Mouse (Mus musculus): Measurements from ENCODE around the gene Tmem100. TPM values are rescaled to one million over a fixed set of nuclear protein-coding genes. Genes with fewer than 3 reads are reported as not detected.

Tmem100 gene
- total and polyA plus RNA-seq, 3 experiments, result 5.4 to 18.3 (median 14.7) TPM

DNA sequence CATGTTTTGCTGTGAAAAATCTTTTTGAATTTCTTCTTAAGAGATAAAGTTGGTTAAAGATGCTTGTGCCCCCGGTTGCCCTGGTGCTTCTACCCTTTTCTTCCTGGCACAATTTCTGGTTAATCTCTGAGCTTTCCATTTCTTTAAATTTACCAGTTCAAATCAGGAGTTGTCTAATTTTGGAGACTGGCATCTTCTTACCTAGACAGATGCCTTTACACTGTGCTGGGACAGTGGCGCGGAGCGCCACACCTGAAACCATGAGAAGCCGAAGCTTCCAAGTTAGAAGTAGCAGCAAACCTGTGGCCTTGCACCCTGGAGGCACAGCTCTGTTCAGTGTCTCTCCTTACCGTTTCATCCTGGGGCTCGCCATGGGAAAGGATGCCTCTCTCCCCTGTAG, 928 bp downstream of the Tmem100 start:
- intact Hi-C loops (cut with DNase I), result loop anchor here (10.0 kb wide), 2 partner anchors 64 to 224 kb away; no protein-coding TSS in a partner anchor
- WGBS, result 45% methylated on average over 7 of the region's 7 CpGs
- no peak for TF ChIP-seq POLR2A (IDR thresholded peaks at IDR 0.05; ENCODE audit: insufficient read depth, low read depth, low read length)
- Histone ChIP-seq H3K79me2 (replicated peaks; ENCODE audit: control insufficient read depth, insufficient read depth, low read length) (no peaks in the 10 kb centered on the region), H3K27ac (peak overlapping the region; percentile 54), H3K4me3 (peak overlapping the region; percentile 53), H3K4me1 (ENCODE audit: control insufficient read depth, insufficient read depth, low read length) (peaks cover 4% of the 10 kb centered on the region), H3K27me3 (ENCODE audit: control insufficient read depth, insufficient read depth, low read length) (no peaks in the 10 kb centered on the region), H3K36me3 (ENCODE audit: control insufficient read depth, insufficient read depth, low read length) (no peaks in the 10 kb centered on the region), H3K9ac (ENCODE audit: low read depth, low read length) (peak overlapping the region; percentile 38)
- no peak for DNase-seq

- WGBS, result 15% methylated on average over 8 of the region's 8 CpGs
- H3K27ac ChIP-seq, result no peak overlapping the region
- peaks cover 4% of the 10 kb centered on the region for H3K4me1 ChIP-seq (ENCODE audit: control insufficient read depth, insufficient read depth, low read length)
- no peaks in the 10 kb centered on the region for H3K79me2 ChIP-seq (replicated peaks; ENCODE audit: control insufficient read depth, insufficient read depth, low read length)
- H3K9ac ChIP-seq (ENCODE audit: low read depth, low read length), result peak overlapping the region; percentile 61
- peak overlapping the region; percentile 11; the same call in 1 of the 2 replicates for H3K4me3 ChIP-seq
- no peaks in the 10 kb centered on the region for H3K36me3 ChIP-seq (ENCODE audit: control insufficient read depth, insufficient read depth, low read length)
- TF ChIP-seq CTCF (IDR thresholded peaks at IDR 0.05) (no peak), POLR2A (IDR thresholded peaks at IDR 0.05; ENCODE audit: insufficient read depth, low read depth, low read length) (no peak), EP300 (IDR thresholded peaks at IDR 0.05; ENCODE audit: insufficient read depth, low read depth, low read length) (no peak)
- intact Hi-C loops (cut with DNase I), result loop anchor here (10.0 kb wide), 2 partner anchors 62 to 222 kb away; no protein-coding TSS in a partner anchor
- H3K27me3 ChIP-seq (ENCODE audit: control insufficient read depth, insufficient read depth, low read length), result no peaks in the 10 kb centered on the region
- DNase-seq, result no peak
Measured at GRCm38 (mm10) chr11:90032807-90033206, 2.7 kb downstream of the Tmem100 start.

- H3K36me3 ChIP-seq (ENCODE audit: control insufficient read depth, insufficient read depth, low read length), result no peaks in the 10 kb centered on the region
- no peaks in the 10 kb centered on the region for H3K27me3 ChIP-seq (ENCODE audit: control insufficient read depth, insufficient read depth, low read length)
- no peaks in the 10 kb centered on the region for H3K79me2 ChIP-seq (replicated peaks; ENCODE audit: control insufficient read depth, insufficient read depth, low read length)
- H3K4me3 ChIP-seq, result peak overlapping the region; percentile 43
- H3K4me1 ChIP-seq (ENCODE audit: control insufficient read depth, insufficient read depth, low read length), result peaks cover 4% of the 10 kb centered on the region
- WGBS, result 28% methylated on average over 5 of the region's 5 CpGs
- intact Hi-C loops (cut with DNase I), result loop anchor here (10.0 kb wide), 2 partner anchors 61 to 221 kb away; no protein-coding TSS in a partner anchor
- H3K9ac ChIP-seq (ENCODE audit: low read depth, low read length), result peak overlapping the region; percentile 61
- no peak for DNase-seq
- TF ChIP-seq CTCF (IDR thresholded peaks at IDR 0.05) (0 out of 2 replicates have a peak, but pooled peaks have one; percentile 7), POLR2A (IDR thresholded peaks at IDR 0.05; ENCODE audit: insufficient read depth, low read depth, low read length) (0 out of 2 replicates have a peak, but pooled peaks have one; percentile 17), EP300 (IDR thresholded peaks at IDR 0.05; ENCODE audit: insufficient read depth, low read depth, low read length) (no peak)
- H3K27ac ChIP-seq, result peak overlapping the region; percentile 70
Measured at GRCm38 (mm10) chr11:90033442-90033841, 3.3 kb downstream of the Tmem100 start.

DNA sequence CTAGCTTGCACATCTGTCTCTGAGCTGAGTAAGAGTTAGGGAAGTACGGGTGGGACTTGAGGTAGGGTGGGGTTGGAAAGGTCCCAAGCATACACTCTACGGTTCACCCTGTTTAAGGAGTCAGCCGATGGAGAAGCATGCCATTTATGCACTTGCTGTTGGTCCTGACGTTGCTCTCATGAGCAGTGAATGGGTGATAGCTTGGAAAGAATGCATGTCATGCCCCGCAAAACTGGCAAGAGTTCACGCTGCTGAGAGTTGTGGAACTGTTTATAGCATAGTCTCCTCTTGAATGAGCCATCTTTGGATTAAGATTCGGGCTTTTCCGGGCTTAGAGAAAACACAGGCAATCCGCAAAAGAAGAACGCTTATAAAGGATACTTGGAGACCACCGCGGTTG, 4.5 kb downstream of the Tmem100 start:
- TF ChIP-seq POLR2A (IDR thresholded peaks at IDR 0.05; ENCODE audit: insufficient read depth, low read depth, low read length), result 0 out of 2 replicates have a peak, but pooled peaks have one; percentile 35
- TF ChIP-seq EP300 (IDR thresholded peaks at IDR 0.05; ENCODE audit: insufficient read depth, low read depth, low read length), result peak; percentile 64; the same call in 1 of the 2 replicates
- no peak for TF ChIP-seq CTCF (IDR thresholded peaks at IDR 0.05)
- Histone ChIP-seq H3K9ac (ENCODE audit: low read depth, low read length) (no peak overlapping the region), H3K4me1 (ENCODE audit: control insufficient read depth, insufficient read depth, low read length) (peaks cover 4% of the 10 kb centered on the region), H3K27me3 (ENCODE audit: control insufficient read depth, insufficient read depth, low read length) (no peaks in the 10 kb centered on the region), H3K4me3 (peak overlapping the region; percentile 5; the same call in 1 of the 2 replicates), H3K27ac (peak overlapping the region; percentile 70), H3K79me2 (replicated peaks; ENCODE audit: control insufficient read depth, insufficient read depth, low read length) (no peaks in the 10 kb centered on the region; the same call in 1 of the 2 replicates), H3K36me3 (ENCODE audit: control insufficient read depth, insufficient read depth, low read length) (no peaks in the 10 kb centered on the region)
- 48% methylated on average over 12 of the region's 12 CpGs for WGBS
- peak in 1 of 2 experiments; percentile 55 for DNase-seq
- intact Hi-C loops (cut with DNase I), result loop anchor here (10.0 kb wide), 2 partner anchors 60 to 220 kb away; no protein-coding TSS in a partner anchor

DNA sequence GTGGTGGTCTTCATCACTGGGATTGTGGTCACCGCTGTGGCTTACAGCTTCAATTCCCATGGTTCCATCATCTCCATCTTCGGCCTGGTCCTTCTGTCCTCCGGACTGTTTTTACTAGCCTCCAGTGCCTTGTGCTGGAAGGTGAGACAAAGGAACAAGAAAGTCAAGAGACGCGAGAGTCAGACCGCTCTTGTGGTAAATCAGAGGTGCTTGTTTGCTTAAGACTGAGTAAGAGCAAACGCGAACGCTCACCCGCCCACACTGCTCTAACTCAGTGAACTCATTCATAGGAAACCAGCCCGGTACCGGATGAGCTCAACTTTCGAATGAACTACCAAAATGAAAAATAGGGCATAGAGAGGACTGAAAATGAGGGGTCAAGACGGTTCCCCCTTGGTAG, 5.4 kb downstream of the Tmem100 start:
- Histone ChIP-seq H3K79me2 (replicated peaks; ENCODE audit: control insufficient read depth, insufficient read depth, low read length) (no peaks in the 10 kb centered on the region; the same call in 1 of the 2 replicates), H3K27ac (no peak overlapping the region), H3K9ac (ENCODE audit: low read depth, low read length) (no peak overlapping the region), H3K4me1 (ENCODE audit: control insufficient read depth, insufficient read depth, low read length) (peaks cover 1% of the 10 kb centered on the region; the same call in 1 of the 2 replicates), H3K4me3 (no peak overlapping the region), H3K27me3 (ENCODE audit: control insufficient read depth, insufficient read depth, low read length) (no peaks in the 10 kb centered on the region), H3K36me3 (ENCODE audit: control insufficient read depth, insufficient read depth, low read length) (no peaks in the 10 kb centered on the region)
- no peak for DNase-seq
- no peak for TF ChIP-seq POLR2A (IDR thresholded peaks at IDR 0.05; ENCODE audit: insufficient read depth, low read depth, low read length)
- TF ChIP-seq CTCF (IDR thresholded peaks at IDR 0.05), result no peak
- TF ChIP-seq EP300 (IDR thresholded peaks at IDR 0.05; ENCODE audit: insufficient read depth, low read depth, low read length), result no peak
- WGBS, result 86% methylated on average over 14 of the region's 14 CpGs
- intact Hi-C loops (cut with DNase I), result loop anchor here (10.0 kb wide), 2 partner anchors 59 to 219 kb away; no protein-coding TSS in a partner anchor

DNA sequence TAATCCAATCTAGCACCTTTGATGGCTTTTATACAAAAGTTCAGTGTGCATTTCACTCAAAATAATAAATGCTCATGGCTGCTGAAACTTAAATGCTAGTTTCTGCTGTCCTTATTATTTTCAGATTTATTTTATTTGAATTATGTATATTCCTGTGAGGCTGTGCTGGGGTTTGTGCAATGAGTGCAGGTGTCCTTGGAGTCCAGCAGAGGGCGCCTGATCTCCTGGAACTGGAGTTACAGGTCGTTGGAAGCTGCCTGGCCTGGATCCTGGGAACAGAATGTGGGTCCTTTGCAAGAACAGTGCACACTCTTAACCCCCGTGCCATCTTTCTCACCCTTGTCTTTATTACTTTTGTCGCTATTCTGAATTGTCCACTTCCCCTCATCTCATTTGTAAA, 6.3 kb downstream of the Tmem100 start:
- no peaks in the 10 kb centered on the region; the same call in 1 of the 2 replicates for H3K79me2 ChIP-seq (replicated peaks; ENCODE audit: control insufficient read depth, insufficient read depth, low read length)
- H3K36me3 ChIP-seq (ENCODE audit: control insufficient read depth, insufficient read depth, low read length), result no peaks in the 10 kb centered on the region
- TF ChIP-seq CTCF (IDR thresholded peaks at IDR 0.05) (peak; percentile 58), EP300 (IDR thresholded peaks at IDR 0.05; ENCODE audit: insufficient read depth, low read depth, low read length) (no peak)
- no peak overlapping the region for H3K4me3 ChIP-seq
- no peak overlapping the region for H3K9ac ChIP-seq (ENCODE audit: low read depth, low read length)
- WGBS, result 88% methylated on average over 4 of the region's 4 CpGs
- H3K27me3 ChIP-seq (ENCODE audit: control insufficient read depth, insufficient read depth, low read length), result no peaks in the 10 kb centered on the region
- no peak overlapping the region for H3K27ac ChIP-seq
- intact Hi-C loops (cut with DNase I), result loop anchor here (2.0 to 10.0 kb wide), 3 partner anchors 48 to 218 kb away; no protein-coding TSS in a partner anchor
- H3K4me1 ChIP-seq (ENCODE audit: control insufficient read depth, insufficient read depth, low read length), result peaks cover 1% of the 10 kb centered on the region; the same call in 1 of the 2 replicates
- no peak for DNase-seq
